Mouse (Mus musculus) E14TG2a.4 (cell line): Measurements from ENCODE around the gene Ptf1a.

ENCODE experiments used
- CTCF ChIP-seq: conservative IDR thresholded peaks from 2 replicates; pipeline ENCODE4 v1.5.1; 2014; ENCODE audit warnings: low read length
- NANOG ChIP-seq: IDR thresholded peaks from 2 replicates; pipeline ENCODE4 v1.6.1; 2014; ENCODE audit warnings: borderline replicate concordance, low read length, mixed read lengths

DNA sequence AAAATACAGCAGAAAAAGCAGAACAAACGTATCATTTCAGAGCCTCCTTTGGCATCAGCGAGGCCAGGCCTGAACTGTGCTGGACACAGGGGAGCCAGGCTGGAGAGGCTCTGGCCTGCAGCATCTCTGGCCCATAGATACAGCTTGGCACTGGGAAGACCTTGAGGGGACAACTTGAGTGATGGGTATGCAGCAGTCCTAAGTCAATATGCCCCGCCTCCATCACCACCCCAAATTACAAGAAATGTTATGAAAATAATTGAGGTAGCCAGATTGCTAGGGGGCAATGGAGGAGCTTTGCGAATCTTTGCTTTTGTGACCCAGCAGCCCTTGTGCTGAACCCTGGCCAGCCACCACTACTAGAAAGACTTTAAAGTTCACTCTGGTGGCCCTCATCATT lies 3.8 kb downstream of the Ptf1a start:
- TF ChIP-seq CTCF (no peak), NANOG (no peak)
